Mouse (Mus musculus) kidney, embryonic 14.5 days (tissue): ENCODE data around the gene Gnaq. TPM values are rescaled to one million over a fixed set of nuclear protein-coding genes. Genes with fewer than 3 reads are reported as not detected.

Source experiments
- ATAC-seq: fragments of 200-750 bp; cut with Nextera tagmentation; 2 replicates; pipeline ENCODE4 v1.8.0; 2017; ENCODE audit warnings: moderate number of reproducible peaks, mild to moderate bottlenecking, moderate TSS enrichment, moderate library complexity; ENCODE audit not compliant: low FRiP score, low TSS enrichment
- H3K27ac ChIP-seq: fragments of 300-500 bp; sonication (generic); 2 replicates; pipeline ENCODE4 v1.5.1; 2014; ENCODE audit warnings: low read depth, mild to moderate bottlenecking, low read length, moderate library complexity, mixed read lengths
- H3K27me3 ChIP-seq: fragments of 300-500 bp; sonication (generic); 2 replicates; pipeline ENCODE4 v1.6.1; 2014; ENCODE audit warnings: mild to moderate bottlenecking, low read length; ENCODE audit not compliant: control insufficient read depth, insufficient read depth
- H3K36me3 ChIP-seq: fragments of 300-500 bp; sonication (generic); 2 replicates; pipeline ENCODE4 v1.6.1; 2014; ENCODE audit warnings: low read length, mixed read lengths; ENCODE audit not compliant: control insufficient read depth, insufficient read depth
- H3K4me1 ChIP-seq: fragments of 300-500 bp; sonication (generic); 2 replicates; pipeline ENCODE4 v1.6.1; 2014; ENCODE audit warnings: low read length, mixed read lengths; ENCODE audit not compliant: control insufficient read depth, insufficient read depth
- H3K4me2 ChIP-seq: fragments of 300-500 bp; sonication (generic); replicated peaks from 2 replicates; pipeline ENCODE4 v1.6.1; 2014; ENCODE audit warnings: low read depth, mild to moderate bottlenecking, low read length
- H3K4me3 ChIP-seq: fragments of 300-500 bp; sonication (generic); 2 replicates; pipeline ENCODE4 v1.5.1; 2014; ENCODE audit warnings: mild to moderate bottlenecking, low read length
- H3K9ac ChIP-seq: fragments of 300-500 bp; sonication (generic); 2 replicates; pipeline ENCODE4 v1.6.1; 2014; ENCODE audit warnings: low read depth, mild to moderate bottlenecking, low read length, moderate library complexity
- H3K9me3 ChIP-seq: fragments of 300-500 bp; sonication (generic); 2 replicates; pipeline ENCODE4 v1.6.1; 2016; ENCODE audit warnings: low read length; ENCODE audit not compliant: control insufficient read depth
- WGBS: fragments of 180-500 bp; shearing (Covaris S2); extraction: QIAGEN DNeasy Blood & Tissue Kit; methylation state at CpG from one replicate; pipeline ENCODE4 v1.1.7; 2014; 5-methylcytosine and 5-hydroxymethylcytosine counted together
- polyA plus RNA-seq: library from polyadenylated mRNA; unstranded; fragments of >200 nt; fragmentation: Nextera tagmentation; extraction: Ambion mirVana; gene quantifications from 2 replicates; pipeline ENCODE4 v1.2.1, GENCODE M21; 2014

Gnaq gene
- polyA plus RNA-seq, 1 experiment from 2014 or later = 18.3 TPM

DNA sequence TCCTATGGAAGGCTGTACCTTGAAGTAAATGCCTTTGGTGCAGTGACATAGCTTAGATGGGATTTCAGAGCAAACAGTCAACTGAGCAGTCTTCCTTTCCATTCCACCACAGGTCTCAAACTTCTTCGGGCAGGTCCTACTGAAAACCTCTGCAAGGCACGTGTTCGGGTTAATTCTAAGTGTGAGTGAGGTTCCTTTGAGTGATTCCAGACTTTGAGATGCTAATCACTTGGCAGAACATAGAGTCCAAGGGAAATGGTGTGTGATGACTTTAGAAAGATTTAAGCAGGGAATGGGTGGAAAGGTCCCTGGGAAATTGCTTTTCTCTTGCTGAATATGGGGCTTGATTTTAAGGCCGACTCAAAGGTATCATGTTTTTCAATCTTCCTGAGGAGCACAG is 14.2 kb upstream of the Gnaq start:
- Histone ChIP-seq H3K36me3 (no peaks in the 10 kb centered on the region), H3K4me3 (no peak overlapping the region), H3K27ac (no peak overlapping the region), H3K27me3 (no peaks in the 10 kb centered on the region), H3K4me2 (no peak overlapping the region), H3K9ac (no peak overlapping the region), H3K9me3 (no peaks in the 10 kb centered on the region), H3K4me1 (no peaks in the 10 kb centered on the region)
- no peak for ATAC-seq
- WGBS = 58% methylated on average over 4 of the region's 4 CpGs

DNA sequence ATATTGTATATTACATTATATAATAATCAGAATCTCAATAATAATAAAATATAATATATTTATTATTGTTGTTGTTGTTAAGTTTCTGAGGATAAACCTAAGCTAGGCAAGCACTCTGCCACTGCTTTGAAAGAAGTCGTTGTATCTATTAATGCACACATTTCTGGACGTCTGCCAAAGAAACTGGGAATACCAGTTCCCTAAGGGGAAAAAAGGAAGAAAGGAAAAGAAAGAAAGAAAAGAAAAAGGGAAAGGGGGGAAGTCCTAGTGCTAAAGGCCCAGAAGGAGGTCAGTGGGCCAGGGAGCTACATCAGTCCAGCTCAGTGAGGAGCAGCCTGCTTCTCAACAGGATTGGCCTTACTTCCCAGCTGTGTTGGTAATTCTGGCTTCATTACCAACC is 11.3 kb upstream of the Gnaq start:
- Histone ChIP-seq H3K27ac (no peak overlapping the region), H3K4me2 (no peak overlapping the region), H3K36me3 (no peaks in the 10 kb centered on the region), H3K4me1 (no peaks in the 10 kb centered on the region), H3K9me3 (no peaks in the 10 kb centered on the region), H3K4me3 (no peak overlapping the region), H3K9ac (no peak overlapping the region), H3K27me3 (no peaks in the 10 kb centered on the region)
- WGBS = 32% methylated on average over 2 of the region's 2 CpGs
- ATAC-seq = no peak

DNA sequence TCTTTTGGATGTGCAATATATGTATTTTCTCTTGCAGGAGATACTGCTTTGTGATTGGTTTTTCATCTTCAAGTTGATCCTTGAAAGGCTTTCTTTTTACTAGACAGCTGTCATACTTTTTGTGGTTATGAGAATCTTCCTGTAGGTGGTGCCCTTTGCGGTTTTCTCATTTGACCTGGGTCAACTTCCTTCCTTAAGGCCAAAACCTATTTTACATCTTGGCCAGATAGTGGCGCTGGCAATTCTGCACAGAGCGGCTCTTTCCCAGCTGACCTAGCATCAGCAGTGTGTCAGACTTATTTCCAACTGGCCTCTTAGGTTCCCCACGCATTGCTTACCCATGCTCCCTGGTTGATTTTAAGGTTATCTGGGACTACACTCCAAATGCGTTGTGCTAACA is 3.9 kb upstream of the Gnaq start:
- H3K36me3 ChIP-seq = no peaks in the 10 kb centered on the region
- 56% methylated on average over 5 of the region's 5 CpGs for WGBS
- H3K4me3 ChIP-seq = no peak overlapping the region
- H3K4me2 ChIP-seq = no peak overlapping the region
- H3K27ac ChIP-seq = no peak overlapping the region
- peaks cover 12% of the 10 kb centered on the region; the same call in 1 of the 2 replicates for H3K4me1 ChIP-seq
- no peaks in the 10 kb centered on the region for H3K27me3 ChIP-seq
- H3K9me3 ChIP-seq = no peaks in the 10 kb centered on the region
- ATAC-seq = no peak
- H3K9ac ChIP-seq = no peak overlapping the region

DNA sequence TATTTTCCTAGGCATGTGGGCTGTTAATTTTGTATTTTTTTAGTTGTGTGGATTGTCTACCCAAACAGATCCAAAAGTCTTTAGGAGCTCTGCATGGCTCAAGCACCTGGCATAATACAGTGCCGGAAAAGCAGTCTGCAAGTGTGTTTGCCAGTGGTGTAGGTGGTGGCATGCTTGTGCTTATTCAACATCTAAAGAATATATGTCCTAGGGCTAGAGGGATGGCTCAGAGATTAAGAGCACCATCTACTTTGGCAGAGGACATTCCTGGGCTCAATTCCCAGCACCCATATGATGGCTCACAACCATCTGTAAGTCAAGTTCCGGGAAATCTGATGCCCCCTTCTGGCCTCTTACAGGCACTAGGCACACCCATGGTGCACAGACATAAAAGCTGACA is 3.5 kb upstream of the Gnaq start:
- Histone ChIP-seq H3K4me1 (peaks cover 12% of the 10 kb centered on the region; the same call in 1 of the 2 replicates), H3K9ac (no peak overlapping the region), H3K4me2 (no peak overlapping the region), H3K9me3 (no peaks in the 10 kb centered on the region), H3K27me3 (no peaks in the 10 kb centered on the region), H3K36me3 (no peaks in the 10 kb centered on the region), H3K27ac (no peak overlapping the region), H3K4me3 (no peak overlapping the region)
- WGBS = 96% methylated on average over 2 of the region's 2 CpGs
- ATAC-seq = no peak

DNA sequence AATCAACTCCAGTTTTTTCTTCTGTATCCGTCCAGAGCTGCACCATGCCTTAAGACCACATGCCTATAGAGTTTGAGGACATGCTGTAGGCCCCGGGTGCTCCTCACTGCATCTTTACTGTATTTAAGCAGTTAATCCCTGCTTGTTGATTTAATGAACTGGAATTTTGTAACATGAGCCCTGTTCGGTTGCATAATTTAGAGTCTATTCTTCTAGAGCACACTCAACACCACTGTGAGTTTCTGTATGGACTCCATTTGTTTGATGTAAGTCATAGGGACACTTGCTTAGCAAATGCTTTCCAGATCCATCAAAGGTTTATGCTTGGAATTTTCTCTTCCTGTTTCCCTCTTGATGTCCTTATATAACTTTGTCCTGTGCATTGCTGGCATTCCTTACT is 2.2 kb upstream of the Gnaq start:
- H3K36me3 ChIP-seq = no peaks in the 10 kb centered on the region
- H3K27me3 ChIP-seq = no peaks in the 10 kb centered on the region
- no peaks in the 10 kb centered on the region for H3K9me3 ChIP-seq
- no peak overlapping the region for H3K27ac ChIP-seq
- H3K9ac ChIP-seq = no peak overlapping the region
- ATAC-seq = no peak
- no peak overlapping the region for H3K4me2 ChIP-seq
- no peak overlapping the region for H3K4me3 ChIP-seq
- WGBS = 50% methylated on average over 3 of the region's 3 CpGs
- H3K4me1 ChIP-seq = peaks cover 22% of the 10 kb centered on the region

DNA sequence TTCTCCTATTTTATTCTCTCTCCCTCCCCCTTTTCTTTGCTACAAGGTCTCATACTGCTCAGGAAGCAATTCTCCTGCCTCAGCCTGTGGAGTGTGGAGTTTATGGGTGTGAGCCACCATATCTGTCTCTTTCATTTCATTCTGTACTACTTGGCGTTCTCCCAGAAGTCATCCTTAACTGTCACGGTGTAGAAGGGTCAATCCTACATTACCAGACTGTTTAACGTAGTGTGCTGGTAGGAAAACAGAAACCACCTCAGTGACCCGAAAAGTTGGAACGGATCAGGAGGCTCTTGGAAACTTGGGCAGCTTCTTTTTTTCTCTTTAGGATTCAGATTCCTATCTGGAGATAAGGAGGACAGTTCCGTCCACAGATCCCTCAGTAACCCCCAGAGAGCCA is 800 bp upstream of the Gnaq start:
- Histone ChIP-seq H3K27me3 (no peaks in the 10 kb centered on the region), H3K27ac (peak overlapping the region; percentile 97), H3K4me3 (peak overlapping the region; percentile 80), H3K9me3 (no peaks in the 10 kb centered on the region), H3K4me1 (peaks cover 26% of the 10 kb centered on the region), H3K4me2 (peak overlapping the region; percentile 62), H3K36me3 (no peaks in the 10 kb centered on the region), H3K9ac (peak overlapping the region; percentile 99)
- ATAC-seq = no peak
- 8% methylated on average over 6 of the region's 6 CpGs for WGBS

DNA sequence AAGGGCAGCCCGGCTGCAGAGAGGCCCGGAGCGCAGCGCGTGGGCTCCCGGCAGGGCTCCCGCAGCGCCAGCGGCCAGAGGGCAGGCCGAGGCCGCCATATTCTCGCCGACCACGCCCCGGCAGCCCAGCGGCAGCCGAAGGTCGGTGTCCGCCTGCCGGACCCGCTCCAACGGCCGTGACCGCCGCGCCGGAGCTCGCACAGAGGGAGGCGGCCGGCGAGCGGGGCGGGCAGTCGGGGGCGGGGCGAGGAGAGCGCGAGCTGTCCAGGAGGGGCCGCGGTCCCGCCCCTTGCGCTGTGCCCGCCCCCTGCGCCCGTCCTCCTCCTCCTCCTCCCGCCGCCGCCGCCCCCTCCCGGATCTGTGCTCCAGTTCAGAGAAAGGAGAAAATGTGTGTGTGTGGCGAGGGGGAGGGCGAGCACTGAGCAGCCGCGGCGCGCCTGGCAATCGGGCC is 266 bp upstream of the Gnaq start:
- H3K9ac ChIP-seq = peak overlapping the region; percentile 99
- H3K27ac ChIP-seq = peak overlapping the region; percentile 97
- H3K9me3 ChIP-seq = no peaks in the 10 kb centered on the region
- ATAC-seq = peak; percentile 94
- H3K4me2 ChIP-seq = peak overlapping the region; percentile 62
- no peaks in the 10 kb centered on the region for H3K36me3 ChIP-seq
- H3K4me3 ChIP-seq = peak overlapping the region; percentile 80
- WGBS = 0% methylated on average over 36 of the region's 57 CpGs
- H3K4me1 ChIP-seq = peaks cover 30% of the 10 kb centered on the region
- H3K27me3 ChIP-seq = no peaks in the 10 kb centered on the region

DNA sequence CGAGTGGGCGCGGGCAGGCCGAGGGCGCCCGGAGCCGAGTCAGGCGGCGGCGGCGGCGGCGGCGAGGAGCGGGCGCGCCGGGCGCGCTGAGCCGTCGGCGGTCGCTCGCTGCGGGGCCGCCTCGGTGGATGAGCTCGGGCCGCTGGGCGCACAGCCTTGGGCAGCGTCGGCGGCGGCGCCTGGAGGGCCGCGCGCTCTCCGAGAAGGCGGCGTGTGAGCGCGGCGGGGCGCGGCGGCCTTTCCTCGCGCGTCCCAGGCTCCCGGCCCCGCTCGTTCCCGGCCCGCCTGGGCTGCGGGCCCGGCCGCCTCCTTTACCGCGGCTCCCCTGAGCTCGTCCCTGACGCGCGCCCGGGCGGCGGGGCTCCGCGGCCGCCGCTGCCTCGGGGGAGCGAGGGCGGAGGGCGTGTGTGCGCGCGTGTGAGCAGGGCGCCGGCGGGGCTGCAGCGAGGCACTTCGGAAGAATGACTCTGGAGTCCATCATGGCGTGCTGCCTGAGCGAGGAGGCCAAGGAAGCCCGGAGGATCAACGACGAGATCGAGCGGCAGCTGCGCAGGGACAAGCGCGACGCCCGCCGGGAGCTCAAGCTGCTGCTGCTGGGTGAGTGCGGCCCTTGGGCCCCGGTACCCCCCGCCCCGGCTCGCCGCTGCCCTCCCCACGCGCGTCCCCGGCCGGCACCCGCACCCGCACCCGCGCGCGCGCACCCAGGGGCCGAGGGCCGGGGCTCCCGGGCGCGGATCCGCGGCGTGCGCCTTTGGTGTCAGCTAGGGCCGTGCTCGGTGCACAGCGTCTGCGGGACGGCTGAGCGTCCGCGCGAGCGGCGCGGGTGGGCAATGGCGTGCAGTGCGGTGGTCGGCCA is 462 bp downstream of the Gnaq start:
- ATAC-seq = peak; percentile 62
- under 1% methylated on average over 62 of the region's 139 CpGs for WGBS
- peak overlapping the region; percentile 62 for H3K4me2 ChIP-seq
- peaks cover 38% of the 10 kb centered on the region for H3K4me1 ChIP-seq
- peak overlapping the region; percentile 99 for H3K9ac ChIP-seq
- H3K36me3 ChIP-seq = no peaks in the 10 kb centered on the region
- H3K27ac ChIP-seq = peak overlapping the region; percentile 97
- no peaks in the 10 kb centered on the region for H3K27me3 ChIP-seq
- no peaks in the 10 kb centered on the region for H3K9me3 ChIP-seq
- peak overlapping the region; percentile 80 for H3K4me3 ChIP-seq

DNA sequence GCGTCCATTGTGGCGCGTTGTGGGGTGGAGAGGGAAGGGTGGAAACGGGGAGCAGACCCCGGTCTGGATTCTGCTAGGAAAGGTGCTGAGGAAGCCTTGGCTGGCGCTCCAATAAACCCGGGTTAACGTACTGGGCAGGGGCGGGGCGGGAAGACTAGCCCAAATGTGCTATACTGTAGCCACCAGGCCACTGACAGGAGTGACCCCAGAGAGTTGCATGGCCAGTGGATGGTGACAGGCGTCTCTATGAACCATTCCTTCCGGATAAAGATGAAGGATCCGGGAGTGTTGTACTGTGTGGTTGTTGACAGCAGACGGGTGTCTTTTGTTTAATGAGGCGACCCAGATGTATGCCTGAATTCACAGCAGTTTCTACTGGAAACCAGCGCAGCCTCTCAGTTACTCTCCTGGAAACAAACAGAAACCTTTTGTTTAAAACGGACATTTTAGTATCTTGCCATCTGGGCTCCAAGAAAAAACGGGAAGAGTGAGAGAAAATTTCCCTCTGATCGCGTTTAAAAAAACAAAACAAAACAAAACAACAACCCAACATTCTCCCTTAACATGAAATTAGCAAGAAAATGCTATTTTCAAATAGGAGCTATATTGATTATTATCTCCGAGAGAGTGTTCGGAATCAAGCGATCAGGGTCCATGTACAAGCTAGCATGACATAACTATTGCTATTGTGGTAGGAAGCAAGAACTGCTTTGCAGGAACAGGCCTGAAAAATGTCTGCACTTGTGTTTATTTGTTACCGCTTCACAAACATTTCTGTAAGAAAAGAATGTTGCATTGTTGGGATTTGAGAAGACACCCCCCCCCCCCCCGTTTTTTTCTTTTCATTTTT is 1.3 kb downstream of the Gnaq start:
- peak overlapping the region; percentile 99 for H3K9ac ChIP-seq
- peaks cover 44% of the 10 kb centered on the region for H3K4me1 ChIP-seq
- WGBS = 10% methylated on average over 25 of the region's 25 CpGs
- peak overlapping the region; percentile 97 for H3K27ac ChIP-seq
- H3K27me3 ChIP-seq = no peaks in the 10 kb centered on the region
- H3K4me3 ChIP-seq = peak overlapping the region; percentile 80
- no peaks in the 10 kb centered on the region for H3K36me3 ChIP-seq
- H3K9me3 ChIP-seq = no peaks in the 10 kb centered on the region
- ATAC-seq = peak; percentile 14
- peak overlapping the region; percentile 62 for H3K4me2 ChIP-seq
